Mouse (Mus musculus): ENCODE measurements around the gene Smg6.
A peak's percentile ranks its signal among the peaks of the same experiment; 100 is the strongest.
"Not testable (repeated sequence)": the region's sequence is repeated elsewhere in the genome, so short reads cannot be mapped to it uniquely, and the experiment has no call there.

The Smg6 gene

GRCm38 (mm10) chr11:75169405-75170080 is 243.9 kb downstream of the Smg6 start, which contains the start of gene Hic1:
Gene Hic1, minus strand, starts transcription at chr11:75169519.
- DNase-seq, result peak; percentile 51 to 67

- peak; percentile 97 for DNase-seq
Measured at GRCm38 (mm10) chr11:75170136-75170751, 244.6 kb downstream of the Smg6 start.

GRCm38 (mm10) chr11:75171186-75171865 is 245.7 kb downstream of the Smg6 start:
- peak; percentile 14 to 27 for DNase-seq

- peak; percentile 49 to 62 for DNase-seq
Measured at GRCm38 (mm10) chr11:75172151-75173094, 246.8 kb downstream of the Smg6 start.

- peak; percentile 93 to 95 for DNase-seq
Measured at GRCm38 (mm10) chr11:75173095-75173798, 247.6 kb downstream of the Smg6 start.

- peak in 1 of 2 experiments; percentile 3 for DNase-seq
Measured at GRCm38 (mm10) chr11:75173799-75174165, 248.2 kb downstream of the Smg6 start.

GRCm38 (mm10) chr11:75174574-75174973 is 249.0 kb downstream of the Smg6 start:
- not testable (repeated sequence) for DNase-seq

- no peak for DNase-seq
Measured at GRCm38 (mm10) chr11:75178011-75178410, 252.4 kb downstream of the Smg6 start.

- DNase-seq, result peak; percentile 92 to 95
Measured at GRCm38 (mm10) chr11:75178672-75179208, 253.1 kb downstream of the Smg6 start, which contains the start of gene Ovca2. Gene Ovca2, minus strand, starts transcription at chr11:75178835.

- DNase-seq, result no peak
Measured at GRCm38 (mm10) chr11:75183917-75184570, 258.4 kb downstream of the Smg6 start.

GRCm38 (mm10) chr11:75184573-75184972 is 258.9 kb downstream of the Smg6 start:
- no peak for DNase-seq

GRCm38 (mm10) chr11:75184986-75185385 is 259.4 kb downstream of the Smg6 start:
- DNase-seq, result no peak

GRCm38 (mm10) chr11:75189713-75190370 is 264.2 kb downstream of the Smg6 start:
- DNase-seq, result no peak

GRCm38 (mm10) chr11:75190371-75190724 is 264.7 kb downstream of the Smg6 start:
- DNase-seq, result peak; percentile 85 to 91

- no peak for DNase-seq
Measured at GRCm38 (mm10) chr11:75190905-75191441, 265.4 kb downstream of the Smg6 start, which contains the start of gene Dph1. Gene Dph1, minus strand, starts transcription at chr11:75191241.

- DNase-seq, result no peak
Measured at GRCm38 (mm10) chr11:75191841-75192240, 266.2 kb downstream of the Smg6 start.

GRCm38 (mm10) chr11:75192336-75193214 is 267.0 kb downstream of the Smg6 start:
- peak; percentile 86 to 92 for DNase-seq

GRCm38 (mm10) chr11:75193256-75194071 is 267.8 kb downstream of the Smg6 start, which contains the start of gene Rtn4rl1:
Gene Rtn4rl1, plus strand, starts transcription at chr11:75193783.
- peak; percentile 70 to 79 for DNase-seq

All from kidney, postnatal 4 days (tissue).